Mouse (Mus musculus): ENCODE data around the gene F8a.
"Not testable (repeated sequence)": the region's sequence is repeated elsewhere in the genome, so short reads cannot be mapped to it uniquely, and the experiment has no call there.

DNA sequence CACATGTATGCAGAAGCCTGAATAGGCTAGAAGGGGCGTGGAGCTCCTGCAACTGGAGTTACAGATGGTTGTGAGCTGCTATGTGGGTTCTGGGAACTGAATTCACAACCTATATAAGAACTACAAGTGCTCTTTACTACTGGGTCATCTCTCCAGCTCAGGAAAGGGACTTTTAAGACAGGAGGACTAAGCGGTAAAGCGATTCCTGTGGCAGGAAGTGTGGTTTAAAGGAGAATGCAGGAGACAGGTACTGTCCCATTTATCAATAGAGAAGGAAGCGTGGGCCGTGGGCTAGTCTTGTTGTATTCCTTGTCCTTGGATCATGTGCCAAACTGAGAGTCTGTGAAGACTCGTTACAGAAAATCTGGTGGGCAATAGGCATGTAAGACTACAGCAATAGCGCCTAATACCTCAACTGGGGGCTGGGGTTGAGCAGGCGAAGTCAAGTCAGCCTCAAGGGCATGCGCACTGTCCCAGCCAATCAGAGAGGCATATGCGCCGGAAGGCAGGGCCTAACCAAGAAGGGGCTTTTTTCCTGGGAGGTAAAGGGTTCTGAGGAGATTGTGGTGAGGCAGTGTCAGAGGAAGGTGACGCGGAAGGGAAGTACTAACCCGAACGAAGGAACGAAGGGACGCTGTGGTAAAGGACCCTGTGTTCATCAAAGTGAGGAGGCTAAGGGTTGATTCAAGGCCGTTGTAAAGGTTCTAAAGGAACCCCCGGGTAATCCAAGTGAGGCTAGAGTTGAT, 14.1 kb upstream of the F8a start, which contains the start of gene Xlr4b:
- TF ChIP-seq CTCF (IDR thresholded peaks at IDR 0.05; ENCODE audit: borderline replicate concordance, extremely low read depth, insufficient read depth, insufficient read length); POLR2A (IDR thresholded peaks at IDR 0.05; ENCODE audit: borderline replicate concordance, extremely low read depth, insufficient read depth, insufficient read length, poor library complexity, severe bottlenecking): not testable (repeated sequence)

All from brain, embryonic 14.5 days (tissue).